Mouse (Mus musculus) frontal cortex, postnatal 14 days (tissue): Measurements from ENCODE around the gene Elf2.

Experiments
- DNase-seq, 2 experiments: peaks; one replicate each; pipeline ENCODE4 v3.0.0; 2022; ENCODE audit warnings: low spot score in 2 of 2

Gene Elf2

DNA sequence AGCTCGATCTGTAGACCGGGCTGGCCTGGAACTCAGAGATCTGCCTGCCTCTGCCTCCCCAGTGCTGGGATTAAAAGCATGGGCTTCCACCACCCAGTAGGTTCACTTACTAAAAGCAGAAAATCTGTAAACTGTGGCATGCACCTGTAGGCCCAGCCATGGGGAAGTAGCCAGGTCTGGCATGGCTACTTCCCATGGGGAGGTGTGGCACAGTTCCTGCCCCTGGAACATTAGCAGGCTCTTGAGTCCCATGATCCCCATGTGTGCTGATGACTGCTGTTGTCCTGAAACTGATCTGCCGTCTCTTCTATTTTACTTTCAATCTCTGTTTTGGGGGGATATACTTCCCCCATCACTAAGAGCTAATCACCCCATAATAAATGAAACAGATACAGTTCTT is 127.4 kb downstream of the Elf2 start:
- DNase-seq: no peak

DNA sequence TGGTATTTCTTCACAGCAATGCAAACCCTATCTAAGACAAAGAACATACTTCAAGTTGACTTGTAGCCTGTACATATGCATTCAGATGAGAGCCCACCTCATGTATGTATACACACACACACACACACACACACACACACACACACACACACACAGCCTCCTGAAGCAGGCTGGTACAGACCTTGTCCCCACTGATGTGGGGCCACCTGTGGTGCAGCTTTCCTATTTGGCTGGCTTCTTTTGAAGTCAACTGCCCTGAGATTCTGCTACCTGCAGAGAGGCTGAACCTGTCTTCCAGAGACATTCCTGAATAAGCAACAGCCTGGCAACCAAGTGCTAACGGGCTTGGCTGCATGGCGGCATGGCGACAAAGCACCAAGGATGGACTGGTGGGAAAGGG is 130.0 kb downstream of the Elf2 start:
- DNase-seq: no peak

GRCm38 (mm10) chr3:51209503-51210314 is 130.8 kb downstream of the Elf2 start:
- DNase-seq: no peak

DNA sequence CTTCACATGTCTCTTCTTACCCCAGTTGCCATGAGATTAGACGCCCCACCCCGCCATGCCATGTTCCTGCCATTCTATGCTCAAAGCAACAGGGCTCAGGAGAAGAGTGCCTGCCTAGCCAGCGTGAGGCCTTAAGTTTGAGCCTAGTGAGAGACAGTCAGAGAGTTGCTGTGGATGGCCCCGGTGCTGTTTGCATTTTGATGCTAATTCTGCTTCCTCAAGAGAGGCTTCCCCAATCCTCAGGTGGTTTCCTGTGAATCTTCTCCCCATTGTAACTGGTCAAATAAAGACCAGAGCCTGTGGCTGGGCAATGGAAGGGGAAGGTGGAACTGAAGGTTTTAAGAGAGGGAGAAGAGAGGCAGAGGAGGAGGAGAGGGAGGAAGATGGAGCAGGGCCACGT is 131.8 kb downstream of the Elf2 start:
- DNase-seq: no peak

DNA sequence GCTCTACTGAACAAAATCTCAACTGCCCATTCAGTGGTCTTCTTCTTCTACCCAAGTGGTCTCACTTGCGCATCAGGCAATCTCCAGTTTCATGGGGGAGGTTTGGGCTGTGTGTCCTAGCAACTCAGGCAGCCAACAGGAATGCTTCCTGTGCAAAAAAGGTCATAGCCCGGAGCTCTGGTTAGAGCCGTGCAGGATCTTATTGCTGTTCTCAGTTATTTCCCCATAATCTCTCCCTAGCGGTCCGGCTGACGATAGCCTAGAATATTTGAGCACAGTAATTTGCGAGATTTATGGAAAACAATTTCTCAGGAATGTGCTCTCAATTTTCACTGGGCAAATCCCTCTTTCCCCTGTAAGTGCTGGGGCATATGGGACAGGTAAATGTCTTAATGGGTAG is 133.9 kb downstream of the Elf2 start:
- no peak for DNase-seq

- no peak for DNase-seq
Measured at GRCm38 (mm10) chr3:51204897-51205296, 135.6 kb downstream of the Elf2 start.

GRCm38 (mm10) chr3:51204441-51204840 is 136.0 kb downstream of the Elf2 start:
- DNase-seq: no peak

GRCm38 (mm10) chr3:51203906-51204305 is 136.6 kb downstream of the Elf2 start:
- DNase-seq: no peak
